Mouse (Mus musculus): Measurements from ENCODE around the gene a. TPM values are rescaled to one million over a fixed set of nuclear protein-coding genes. Genes with fewer than 3 reads are reported as not detected.
"Not testable (repeated sequence)": the region's sequence is repeated elsewhere in the genome, so short reads cannot be mapped to it uniquely, and the experiment has no call there.

Gene a
- polyA plus RNA-seq, 1 experiment from 2014 or later: not detected

- H3K4me2 ChIP-seq: no peak overlapping the region
- no peak overlapping the region for H3K27ac ChIP-seq (replicated peaks)
- ATAC-seq (ENCODE audit: low read depth): no peak
- no peaks in the 10 kb centered on the region for H3K4me1 ChIP-seq (replicated peaks)
- no peaks in the 10 kb centered on the region for H3K9me3 ChIP-seq
- H3K36me3 ChIP-seq: no peaks in the 10 kb centered on the region
- peaks cover 31% of the 10 kb centered on the region for H3K27me3 ChIP-seq
- WGBS: 71% methylated on average over 12 of the region's 12 CpGs
- no peak overlapping the region for H3K9ac ChIP-seq
- H3K4me3 ChIP-seq: no peak overlapping the region
These were observed 124.8 kb downstream of the a start for GRCm38 (mm10) chr2:154915922-154916541.

GRCm38 (mm10) chr2:154916547-154916946 is 125.3 kb downstream of the a start:
- H3K4me1 ChIP-seq (replicated peaks): no peaks in the 10 kb centered on the region
- H3K9me3 ChIP-seq: no peaks in the 10 kb centered on the region
- ATAC-seq (ENCODE audit: low read depth): no peak
- H3K4me3 ChIP-seq: no peak overlapping the region
- H3K9ac ChIP-seq: no peak overlapping the region
- peaks cover 36% of the 10 kb centered on the region for H3K27me3 ChIP-seq
- no peak overlapping the region for H3K27ac ChIP-seq (replicated peaks)
- no peaks in the 10 kb centered on the region for H3K36me3 ChIP-seq
- WGBS: 19% methylated on average over 2 of the region's 2 CpGs
- no peak overlapping the region for H3K4me2 ChIP-seq

GRCm38 (mm10) chr2:154917866-154918641 is 126.9 kb downstream of the a start:
- Histone ChIP-seq H3K27me3 (peaks cover 42% of the 10 kb centered on the region), H3K27ac (replicated peaks) (no peak overlapping the region), H3K36me3 (no peaks in the 10 kb centered on the region), H3K4me1 (replicated peaks) (no peaks in the 10 kb centered on the region), H3K4me2 (no peak overlapping the region), H3K4me3 (no peak overlapping the region), H3K9me3 (no peaks in the 10 kb centered on the region), H3K9ac (no peak overlapping the region)
- WGBS: 82% methylated on average over 13 of the region's 13 CpGs
- ATAC-seq (ENCODE audit: low read depth): no peak

- no peak overlapping the region for H3K9ac ChIP-seq
- no peak for ATAC-seq (ENCODE audit: low read depth)
These were observed 129.7 kb downstream of the a start for GRCm38 (mm10) chr2:154920896-154921295.

GRCm38 (mm10) chr2:154922134-154922533 is 130.9 kb downstream of the a start:
- not testable (repeated sequence) for H3K9me3 ChIP-seq; ATAC-seq (ENCODE audit: low read depth); H3K4me3 ChIP-seq; H3K36me3 ChIP-seq; H3K9ac ChIP-seq; H3K4me1 ChIP-seq (replicated peaks); H3K4me2 ChIP-seq; H3K27ac ChIP-seq (replicated peaks)
- no CpG with 5 or more reads among the region's 4 CpGs for WGBS
- peaks cover 60% of the 10 kb centered on the region for H3K27me3 ChIP-seq

More at GRCm38 (mm10) chr2:154920896-154921295, 129.7 kb downstream of the a start:
- Histone ChIP-seq H3K36me3 (no peaks in the 10 kb centered on the region), H3K27me3 (peaks cover 57% of the 10 kb centered on the region), H3K9me3 (no peaks in the 10 kb centered on the region), H3K27ac (replicated peaks) (no peak overlapping the region), H3K4me2 (no peak overlapping the region), H3K4me3 (no peak overlapping the region), H3K4me1 (replicated peaks) (peaks cover 5% of the 10 kb centered on the region)
- 87% methylated on average over 7 of the region's 7 CpGs for WGBS

- Histone ChIP-seq H3K4me3 (no peak overlapping the region), H3K36me3 (no peaks in the 10 kb centered on the region), H3K9me3 (no peaks in the 10 kb centered on the region), H3K9ac (no peak overlapping the region), H3K4me2 (no peak overlapping the region), H3K27me3 (peaks cover 65% of the 10 kb centered on the region), H3K4me1 (replicated peaks) (peaks cover 8% of the 10 kb centered on the region), H3K27ac (replicated peaks) (no peak overlapping the region)
- ATAC-seq (ENCODE audit: low read depth): no peak
- WGBS: 29% methylated on average over 7 of the region's 7 CpGs
These were observed 134.3 kb downstream of the a start for GRCm38 (mm10) chr2:154925411-154926031.

- Histone ChIP-seq H3K27ac (replicated peaks) (no peak overlapping the region), H3K9ac (no peak overlapping the region), H3K36me3 (no peaks in the 10 kb centered on the region), H3K4me1 (replicated peaks) (peaks cover 8% of the 10 kb centered on the region), H3K9me3 (no peaks in the 10 kb centered on the region), H3K4me3 (no peak overlapping the region), H3K4me2 (no peak overlapping the region), H3K27me3 (peaks cover 64% of the 10 kb centered on the region)
- 78% methylated on average over 6 of the region's 6 CpGs for WGBS
- ATAC-seq (ENCODE audit: low read depth): no peak
These were observed 135.6 kb downstream of the a start for GRCm38 (mm10) chr2:154926843-154927242.

- Histone ChIP-seq H3K9me3 (no peaks in the 10 kb centered on the region), H3K27me3 (peaks cover 62% of the 10 kb centered on the region), H3K27ac (replicated peaks) (no peak overlapping the region), H3K4me1 (replicated peaks) (peaks cover 8% of the 10 kb centered on the region), H3K4me2 (no peak overlapping the region), H3K9ac (no peak overlapping the region), H3K36me3 (no peaks in the 10 kb centered on the region), H3K4me3 (no peak overlapping the region)
- ATAC-seq (ENCODE audit: low read depth): no peak
- 36% methylated on average over 2 of the region's 2 CpGs for WGBS
These were observed 137.1 kb downstream of the a start for GRCm38 (mm10) chr2:154928298-154928697.

GRCm38 (mm10) chr2:154933884-154934283 is 142.7 kb downstream of the a start:
- no peak overlapping the region for H3K9ac ChIP-seq
- no peak overlapping the region for H3K27ac ChIP-seq (replicated peaks)
- no peak for ATAC-seq (ENCODE audit: low read depth)
- H3K36me3 ChIP-seq: no peaks in the 10 kb centered on the region
- H3K4me2 ChIP-seq: no peak overlapping the region
- peaks cover 50% of the 10 kb centered on the region for H3K27me3 ChIP-seq
- H3K4me1 ChIP-seq (replicated peaks): no peaks in the 10 kb centered on the region
- WGBS: 71% methylated on average over 4 of the region's 4 CpGs
- no peak overlapping the region for H3K4me3 ChIP-seq
- H3K9me3 ChIP-seq: no peaks in the 10 kb centered on the region

- Histone ChIP-seq H3K4me3 (no peak overlapping the region), H3K27ac (replicated peaks) (no peak overlapping the region), H3K4me1 (replicated peaks) (no peaks in the 10 kb centered on the region), H3K36me3 (no peaks in the 10 kb centered on the region), H3K9me3 (no peaks in the 10 kb centered on the region), H3K9ac (no peak overlapping the region), H3K27me3 (peaks cover 30% of the 10 kb centered on the region), H3K4me2 (no peak overlapping the region)
- no peak for ATAC-seq (ENCODE audit: low read depth)
- WGBS: 76% methylated on average over 6 of the region's 6 CpGs
These were observed 144.9 kb downstream of the a start for GRCm38 (mm10) chr2:154936106-154936505.

- H3K4me2 ChIP-seq: no peak overlapping the region
- H3K9ac ChIP-seq: no peak overlapping the region
These were observed 145.4 kb downstream of the a start for GRCm38 (mm10) chr2:154936536-154937155.

More at GRCm38 (mm10) chr2:154936536-154937155, 145.4 kb downstream of the a start:
- Histone ChIP-seq H3K4me1 (replicated peaks) (no peaks in the 10 kb centered on the region), H3K27ac (replicated peaks) (no peak overlapping the region), H3K36me3 (no peaks in the 10 kb centered on the region), H3K27me3 (peaks cover 24% of the 10 kb centered on the region), H3K4me3 (no peak overlapping the region), H3K9me3 (no peaks in the 10 kb centered on the region)
- 75% methylated on average over 11 of the region's 11 CpGs for WGBS
- no peak for ATAC-seq (ENCODE audit: low read depth)
